Mouse (Mus musculus) lung, adult 2 months (tissue): ENCODE results near the gene Mtm1.

Experiments used
- CTCF ChIP-seq: fragments of 200-500 bp; IDR thresholded peaks from 2 replicates; pipeline ENCODE4 v1.5.1; 2011; ENCODE audit warnings: mild to moderate bottlenecking, low read length, control low read depth; ENCODE audit not compliant: insufficient read depth
- POLR2A ChIP-seq: fragments of 200-500 bp; IDR thresholded peaks from 2 replicates; pipeline ENCODE4 v1.6.1; 2011; ENCODE audit warnings: low read depth, mild to moderate bottlenecking, control low read depth, low read length, borderline replicate concordance; ENCODE audit errors: extremely low read depth

DNA sequence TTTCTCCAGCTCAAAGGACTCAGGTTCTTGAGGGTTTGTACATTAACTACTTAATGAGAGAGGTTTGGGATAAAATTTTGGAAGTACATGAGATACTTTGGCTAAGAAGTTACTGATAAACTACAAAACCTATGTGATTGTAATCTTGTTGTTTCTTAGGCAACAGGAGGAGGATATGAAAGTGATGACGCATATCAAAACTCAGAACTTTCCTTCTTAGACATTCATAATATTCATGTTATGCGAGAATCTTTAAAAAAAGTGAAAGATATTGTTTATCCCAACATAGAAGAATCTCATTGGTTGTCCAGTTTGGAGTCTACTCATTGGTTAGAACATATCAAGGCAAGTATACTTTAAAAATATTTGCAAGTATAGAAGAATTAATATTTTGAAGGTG lies 85.4 kb downstream of the Mtm1 start:
- TF ChIP-seq POLR2A (no peak), CTCF (no peak)
